Mouse (Mus musculus) lung, adult 18-20 months (tissue): ENCODE measurements around the gene Rufy3.
A peak's percentile ranks its signal among the peaks of the same experiment; 100 is the strongest.
"Not testable (repeated sequence)": the region's sequence is repeated elsewhere in the genome, so short reads cannot be mapped to it uniquely, and the experiment has no call there.

ENCODE experiments used
- DNase-seq, 2 experiments: peaks; one replicate each; pipeline ENCODE4 v3.0.0; 2022; ENCODE audit warnings: mixed read lengths in 2 of 2

The Rufy3 gene

DNA sequence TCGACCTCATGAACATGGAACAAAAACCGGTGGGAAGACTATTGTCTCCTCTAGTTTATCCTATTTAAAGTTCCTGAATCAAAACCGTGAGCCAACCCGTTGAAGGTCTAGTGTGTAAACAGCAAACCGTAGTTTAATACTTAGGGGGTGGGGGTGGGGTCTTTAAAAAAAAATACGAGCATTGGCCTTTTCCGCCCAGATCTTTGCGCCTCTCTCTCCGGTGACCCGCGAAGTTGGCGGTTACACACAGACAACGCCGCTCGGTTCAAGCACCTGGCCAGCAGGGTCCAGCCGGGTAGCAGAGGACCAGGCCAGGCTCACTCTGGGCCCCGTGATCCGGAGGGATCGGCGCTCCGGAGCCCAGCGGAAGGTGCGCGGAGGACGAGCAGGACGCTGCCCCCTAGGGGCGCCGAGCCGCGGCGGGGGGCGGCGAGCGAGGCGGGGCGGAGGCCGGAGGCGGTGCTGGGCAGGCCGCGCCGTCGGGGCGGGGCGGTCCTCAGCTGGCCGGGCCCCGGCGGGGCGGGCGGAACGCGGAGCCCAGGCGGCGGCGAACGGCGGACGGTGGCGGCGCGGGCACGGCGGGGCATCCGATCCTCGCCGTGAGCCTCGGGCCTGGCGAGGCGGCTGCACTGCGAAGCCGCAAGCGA, at the start of gene Rufy3:
Rufy3 (plus strand) TSS at position 540 of the 647 bp plus-strand sequence.
- peak; percentile 87 to 90 for DNase-seq

DNA sequence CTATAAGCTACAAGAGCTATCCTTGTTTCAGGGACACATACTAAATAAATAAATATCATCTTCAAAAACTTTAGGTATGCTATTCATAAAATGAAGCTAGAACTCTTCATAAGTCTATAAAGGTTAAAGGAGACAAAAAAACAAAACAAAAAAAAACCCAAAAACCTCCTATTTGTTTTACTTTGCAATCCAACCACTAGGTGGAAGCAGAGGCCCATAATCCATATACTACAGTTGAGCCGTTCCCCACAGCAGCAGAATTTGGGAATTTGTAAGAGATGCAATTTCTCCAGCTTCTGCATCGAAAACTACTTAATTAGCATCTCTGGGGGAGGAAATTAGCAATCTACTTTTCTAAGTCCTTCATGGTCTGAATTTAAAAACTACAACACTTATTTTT, 45.6 kb upstream of the Rufy3 start:
- DNase-seq: peak in 1 of 2 experiments; percentile 4

DNA sequence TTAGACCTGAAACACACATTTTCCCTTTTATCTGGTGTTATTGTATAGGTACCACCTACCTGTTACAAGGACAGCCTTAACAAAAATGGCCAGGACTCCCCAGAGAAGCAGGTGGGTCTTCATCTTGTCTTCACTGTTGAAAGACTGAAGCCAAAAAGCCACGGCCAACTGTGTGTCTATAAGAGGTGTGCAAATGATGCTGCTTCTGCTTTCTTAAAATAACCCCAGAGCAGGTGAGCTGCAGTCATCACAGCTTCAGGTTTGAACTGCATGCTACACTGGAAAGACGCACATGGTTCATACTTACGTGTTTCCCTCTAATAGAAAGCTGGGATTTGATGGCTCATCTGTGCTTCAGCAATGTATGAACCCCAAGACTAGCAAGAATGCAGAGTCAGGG, 37.2 kb upstream of the Rufy3 start, which contains the start of gene Jchain:
Jchain (minus strand) TSS at position 235 of the 400 bp plus-strand sequence.
- no peak for DNase-seq

DNA sequence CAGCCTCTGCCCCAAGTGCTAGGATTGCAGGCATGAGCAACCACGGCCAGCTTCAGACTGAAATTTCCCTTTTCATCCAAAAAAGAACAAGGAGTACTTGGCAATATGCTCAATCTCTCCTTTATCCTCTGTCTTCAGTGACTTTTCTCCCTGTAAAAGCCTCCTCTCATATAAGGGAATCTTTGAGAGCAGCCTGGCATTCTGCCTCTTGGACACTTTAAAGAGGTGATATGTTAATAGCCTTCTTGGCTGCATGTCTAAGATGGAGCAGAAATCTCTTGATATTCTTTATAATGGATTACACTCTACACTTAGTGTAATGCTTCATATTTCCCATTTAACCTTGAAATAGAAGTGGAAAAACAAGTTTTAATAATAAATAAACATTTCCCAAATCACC, 33.9 kb upstream of the Rufy3 start:
- no peak for DNase-seq

DNA sequence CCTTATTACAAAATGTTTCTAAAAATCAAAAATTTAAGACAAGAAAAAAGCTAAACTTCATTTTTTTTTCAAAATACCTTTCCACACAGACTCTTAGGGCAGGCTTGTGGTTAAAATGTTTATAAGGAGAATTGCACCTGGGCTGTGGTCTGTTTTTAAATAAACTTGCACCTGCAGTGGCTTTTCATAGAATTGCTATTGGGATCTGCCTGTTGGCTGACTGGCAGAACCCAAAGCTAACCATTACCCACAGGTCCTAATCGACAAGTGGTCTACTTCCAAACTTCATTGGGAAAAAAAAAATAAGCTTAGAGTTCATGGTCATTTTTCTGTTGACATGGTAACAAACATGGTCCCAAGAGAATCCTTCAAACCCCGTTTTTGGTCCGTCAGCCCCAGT, 30.1 kb upstream of the Rufy3 start:
- no peak for DNase-seq

DNA sequence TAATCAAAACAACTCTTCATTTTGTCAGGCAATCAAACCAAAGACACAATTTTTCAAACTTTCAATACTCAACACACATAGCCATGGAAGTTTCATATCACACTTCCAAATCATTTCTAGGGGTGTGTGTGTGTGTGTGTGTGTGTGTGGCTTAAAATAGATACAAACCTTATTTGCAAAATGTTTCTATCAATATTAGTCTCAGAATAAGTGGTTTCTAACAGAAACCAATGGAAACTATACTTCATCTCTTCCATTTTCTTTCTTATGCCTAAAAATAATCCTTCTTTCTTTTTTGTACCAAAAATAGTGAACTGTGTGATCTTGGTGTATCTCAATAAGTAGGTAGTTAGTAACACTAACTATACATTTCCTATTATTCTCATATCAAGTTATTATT, 24.0 kb upstream of the Rufy3 start:
- DNase-seq: no peak

DNA sequence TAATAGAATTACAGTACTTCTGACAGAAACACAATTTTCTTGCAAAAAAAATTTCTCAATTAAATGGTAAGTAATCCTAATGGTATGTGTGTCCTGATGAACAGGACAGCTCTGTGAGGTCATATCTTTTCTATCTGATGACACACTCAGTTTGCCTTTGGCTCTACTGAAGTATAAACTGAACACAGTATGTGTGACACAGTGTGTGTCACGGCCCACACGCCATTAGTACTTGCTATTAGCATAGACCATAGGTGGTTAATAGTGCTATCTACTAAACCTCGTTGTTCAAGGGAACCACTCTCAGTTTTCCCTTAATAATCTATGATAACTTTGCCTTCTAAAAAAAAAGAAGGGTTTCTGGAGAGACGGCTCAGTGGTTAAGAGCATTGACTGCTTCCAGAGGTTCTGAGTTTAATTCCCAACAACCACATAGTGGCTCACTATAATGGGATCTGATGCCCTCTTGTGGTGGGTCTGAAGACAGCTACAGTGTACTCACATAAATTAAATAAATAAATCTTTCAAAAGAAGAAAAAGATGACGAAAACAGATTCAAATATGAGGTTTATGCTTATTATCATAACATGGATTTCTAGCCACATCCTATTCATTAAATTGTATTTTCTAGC, 22.1 kb upstream of the Rufy3 start:
- DNase-seq: peak in 1 of 2 experiments; percentile 51

DNA sequence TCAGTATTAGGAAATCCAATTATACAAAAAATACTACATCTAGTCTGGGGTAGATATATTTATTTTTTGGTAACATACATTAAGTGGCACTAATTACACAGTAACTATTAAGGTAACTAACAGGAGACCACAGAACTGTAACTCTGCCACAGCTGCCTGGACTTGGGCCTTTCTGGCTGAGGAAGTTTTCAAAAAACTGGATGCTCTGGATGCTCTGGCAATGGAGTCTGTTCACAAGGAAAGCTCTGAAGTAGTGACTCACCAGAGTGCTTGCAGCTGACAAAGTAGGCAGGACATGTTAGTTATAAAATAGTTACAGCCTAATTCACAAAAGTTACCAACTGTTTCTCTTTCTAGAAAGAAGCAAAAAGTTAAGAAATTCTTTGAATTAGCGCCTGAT, 20.4 kb upstream of the Rufy3 start:
- not testable (repeated sequence) for DNase-seq

DNA sequence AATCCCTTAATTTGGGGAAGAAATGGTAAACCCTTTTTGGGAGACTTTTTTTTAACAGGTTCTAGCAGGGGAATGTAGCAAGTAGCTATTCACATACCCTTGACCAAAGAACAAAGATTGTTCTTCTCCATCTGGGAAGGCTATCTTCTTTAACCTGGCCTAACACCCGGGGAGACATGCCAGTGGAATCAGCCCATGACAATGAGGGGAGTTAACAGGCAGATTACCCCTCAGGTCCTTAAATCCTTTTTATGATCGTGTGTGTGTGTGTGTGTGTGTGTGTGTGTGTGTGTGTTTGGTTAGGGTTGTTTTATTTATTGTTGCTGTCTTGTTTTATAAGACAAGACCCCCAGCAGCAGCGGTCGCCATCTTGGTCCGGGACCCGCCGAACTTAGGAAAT, 19.3 kb upstream of the Rufy3 start:
- DNase-seq: no peak

DNA sequence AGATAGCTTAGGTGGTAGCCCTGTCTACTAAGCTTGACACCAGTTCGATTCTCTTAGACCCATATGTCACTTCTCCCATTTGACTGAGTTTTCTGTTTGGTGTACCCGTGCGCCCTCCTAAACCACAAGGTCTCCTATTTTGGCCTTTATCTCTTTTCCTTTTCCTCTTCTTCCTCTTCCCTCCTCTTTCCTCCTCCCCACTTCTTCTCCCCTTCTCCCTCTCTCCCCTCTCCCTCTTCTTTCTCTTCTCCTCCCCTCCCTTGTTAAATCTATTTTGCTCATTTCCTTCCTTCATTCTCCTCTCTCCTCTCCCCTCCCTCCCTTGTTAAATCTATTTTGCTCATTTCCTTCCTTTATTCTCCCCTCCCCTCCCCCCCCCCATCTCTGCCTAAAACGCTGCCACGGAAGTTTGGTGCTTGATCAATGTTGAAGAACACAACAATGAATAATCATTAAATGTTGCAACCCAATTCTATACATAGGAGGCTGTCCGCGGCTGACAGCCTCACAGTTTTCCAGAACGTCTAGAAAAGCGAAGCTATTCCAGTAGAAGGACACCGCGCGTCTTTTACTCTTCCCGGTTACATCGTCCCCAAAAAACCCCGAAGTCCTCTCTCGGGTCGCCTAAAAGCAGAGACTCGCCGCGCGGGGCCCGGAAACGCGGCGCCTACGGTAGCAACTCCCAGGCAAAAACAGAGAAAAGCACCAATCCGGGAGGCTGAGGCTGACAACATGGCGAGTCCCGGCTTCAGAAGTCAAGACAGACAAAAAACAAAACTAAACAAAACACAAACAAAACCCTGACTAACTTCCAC, 11.4 kb upstream of the Rufy3 start:
- no peak for DNase-seq

DNA sequence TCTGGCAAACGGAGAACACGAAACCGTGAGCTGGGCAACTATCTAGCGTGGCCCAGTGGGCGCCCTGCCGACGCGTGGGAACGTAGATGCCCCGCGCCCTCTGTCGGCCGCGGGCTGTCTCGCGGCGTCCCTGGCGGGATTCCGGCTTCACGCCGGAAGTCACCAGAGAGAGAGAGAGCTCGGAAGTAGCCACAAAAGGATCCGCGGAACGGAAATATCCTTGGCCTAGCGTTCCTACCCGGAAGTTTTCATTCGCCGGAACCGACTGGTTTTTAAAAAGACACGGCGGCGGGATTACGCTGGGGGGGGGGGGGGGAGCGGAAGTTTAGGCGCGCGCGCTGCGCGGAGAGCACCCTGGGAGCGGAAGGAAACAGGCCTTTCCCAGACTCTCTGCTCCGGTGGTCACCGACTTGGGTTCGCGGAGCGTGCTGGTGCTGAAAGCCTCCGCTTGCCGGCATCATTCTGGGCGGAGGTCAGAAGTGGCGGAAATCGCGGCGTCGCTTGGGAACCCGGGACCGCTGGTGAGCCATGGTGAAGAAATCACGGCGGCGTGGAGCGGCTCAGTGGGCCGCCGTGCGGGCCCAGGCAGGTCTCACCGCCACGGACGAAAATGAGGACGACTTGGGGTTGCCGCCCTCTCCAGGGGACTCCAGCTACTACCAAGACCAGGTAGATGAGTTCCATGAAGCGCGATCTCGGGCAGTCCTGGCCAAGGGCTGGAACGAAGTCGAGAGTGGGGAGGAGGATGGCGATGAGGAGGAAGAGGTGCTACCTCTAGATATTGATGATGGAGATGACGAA, 10.6 kb upstream of the Rufy3 start, which contains the start of gene Utp3:
Utp3 (plus strand) TSS at position 377 of the 801 bp plus-strand sequence.
- DNase-seq: peak; percentile 94 to 95

DNA sequence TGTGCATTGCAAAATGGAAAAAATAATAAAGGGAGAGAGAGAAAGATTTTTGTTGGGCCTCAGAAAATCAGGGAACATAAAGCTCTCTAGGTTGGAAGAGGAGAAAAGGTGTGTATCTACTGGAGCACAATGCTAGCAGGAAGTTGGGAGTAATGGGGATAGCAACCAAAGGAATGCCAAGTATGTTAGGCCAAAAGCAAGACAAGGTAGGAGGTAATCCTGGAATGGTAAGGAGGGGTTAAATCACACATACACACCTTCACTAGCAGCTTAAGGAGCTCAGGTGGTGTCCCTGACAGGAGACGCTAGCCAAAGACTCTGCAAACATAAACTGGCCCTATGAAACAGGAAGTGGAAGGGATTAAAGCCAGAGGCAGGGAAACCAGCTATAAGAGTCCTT, 5.8 kb upstream of the Rufy3 start:
- DNase-seq: no peak

DNA sequence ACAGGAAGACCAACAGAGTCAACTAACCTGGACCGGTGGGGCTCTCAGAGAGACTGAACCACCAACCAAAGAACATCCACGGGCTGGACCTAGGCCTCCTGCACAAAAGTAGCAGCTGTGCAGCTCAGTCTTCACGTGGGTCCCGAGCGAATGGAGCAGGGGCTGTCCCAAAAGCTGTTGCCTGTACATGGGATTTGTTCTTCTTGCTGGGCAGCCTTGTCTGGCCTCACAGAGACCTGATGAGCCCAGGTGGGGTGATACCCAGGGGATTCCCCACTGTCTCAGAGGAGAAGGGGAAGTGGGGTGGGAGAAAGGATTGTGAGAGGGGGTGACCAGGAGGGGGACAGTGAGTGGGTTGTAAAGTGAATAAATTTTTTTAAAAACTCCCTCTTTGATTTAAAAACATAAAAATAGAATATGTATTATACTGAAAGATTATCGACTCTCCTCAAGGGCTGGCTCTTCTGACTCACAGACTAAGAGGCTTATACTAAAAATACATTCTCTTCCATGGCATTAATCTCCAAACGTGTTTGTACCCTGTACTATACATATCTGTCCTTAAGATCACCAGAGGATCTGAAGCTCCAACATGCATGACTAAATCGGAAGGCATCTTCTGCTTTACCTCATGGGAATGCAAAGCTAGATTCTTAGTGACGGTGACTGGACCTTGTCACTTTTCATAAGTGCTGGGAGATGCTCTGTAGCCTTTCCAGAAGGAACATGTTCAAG, 3.6 kb upstream of the Rufy3 start:
- DNase-seq: no peak

DNA sequence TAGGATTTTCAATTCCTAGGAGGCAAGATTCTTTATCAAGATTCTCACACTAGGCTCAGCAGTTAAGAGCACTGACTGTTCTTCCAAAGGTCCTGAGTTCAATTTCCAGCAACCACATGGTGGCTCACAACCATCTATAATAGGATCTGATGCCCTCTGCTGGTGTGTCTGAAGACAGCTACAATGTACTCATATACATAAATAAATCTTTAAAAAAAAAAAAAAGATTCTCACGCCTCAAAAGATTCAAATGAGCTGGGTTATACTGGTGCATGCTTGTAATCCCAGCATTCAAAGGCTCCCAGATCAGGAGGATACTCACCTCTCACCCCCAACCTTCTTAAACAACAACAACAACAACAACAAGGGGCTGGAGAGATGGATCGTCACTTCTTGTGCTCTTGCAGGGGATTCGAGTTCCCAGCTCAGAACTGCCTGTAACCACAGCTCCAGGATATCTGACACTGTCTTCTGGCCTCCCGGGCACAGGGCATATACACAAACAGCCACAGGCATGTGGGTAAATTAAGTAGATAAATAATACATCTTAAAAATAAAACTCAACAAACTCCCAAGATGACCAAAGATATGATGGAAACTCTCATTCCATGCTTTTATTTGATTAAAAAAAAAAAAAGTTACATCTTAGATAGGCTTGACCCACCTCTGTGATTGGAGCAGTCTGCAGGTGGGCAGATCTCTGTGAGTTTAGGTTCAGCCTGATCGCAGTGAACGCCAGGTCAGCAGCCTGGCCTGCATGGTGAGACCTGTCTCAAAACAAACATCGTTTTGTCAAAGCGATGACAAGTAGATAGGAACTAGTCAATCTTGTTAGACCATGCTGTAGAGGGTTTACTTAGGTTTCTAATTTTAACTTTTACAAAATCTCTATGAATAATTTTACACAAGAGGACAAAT, 1.7 kb upstream of the Rufy3 start:
- DNase-seq: no peak

DNA sequence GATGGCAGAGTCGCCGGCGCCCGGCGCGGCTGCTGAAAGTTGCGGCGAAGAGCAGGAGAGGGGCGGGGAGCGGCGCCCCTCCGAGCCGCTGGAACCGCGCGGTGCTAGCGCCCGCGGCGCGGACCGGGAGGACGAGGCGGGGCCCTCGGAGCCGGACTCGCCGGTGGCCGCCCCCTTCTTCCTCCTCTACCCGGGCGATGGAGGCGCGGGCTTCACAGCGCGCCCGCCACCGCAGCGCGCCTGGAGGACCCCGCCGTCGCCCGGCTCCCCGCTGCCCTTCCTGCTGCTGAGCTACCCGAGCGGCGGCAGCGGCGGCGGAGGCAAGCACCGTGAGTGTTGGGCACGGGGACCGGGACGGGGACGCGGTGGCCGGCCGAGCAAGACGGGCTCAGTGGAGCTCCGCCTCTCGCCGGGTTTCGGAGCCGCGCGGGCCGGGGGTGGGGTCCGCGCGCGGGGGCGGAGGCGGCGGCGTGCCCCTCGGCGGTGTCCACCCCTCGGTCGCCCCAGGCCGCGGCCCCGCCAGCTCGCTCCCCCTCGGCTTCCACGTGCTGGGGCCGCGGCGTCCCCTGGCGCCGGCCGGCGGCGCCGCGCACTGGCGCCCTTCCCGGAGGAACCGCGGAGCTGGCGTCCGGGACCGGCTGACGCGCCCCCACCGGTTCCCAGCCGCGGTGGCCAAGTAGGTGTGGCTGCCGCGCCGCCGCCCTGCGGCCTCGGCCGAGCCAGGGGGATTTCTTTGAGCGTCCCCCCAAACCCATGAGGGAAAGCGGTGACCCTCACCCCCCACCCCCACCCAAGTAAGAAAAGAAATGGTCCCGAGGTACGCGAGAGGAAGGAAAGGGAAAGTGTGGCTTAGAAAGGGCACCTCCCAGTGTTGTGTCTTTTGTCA, 551 bp downstream of the Rufy3 start:
- DNase-seq: peak; percentile 72 to 74

DNA sequence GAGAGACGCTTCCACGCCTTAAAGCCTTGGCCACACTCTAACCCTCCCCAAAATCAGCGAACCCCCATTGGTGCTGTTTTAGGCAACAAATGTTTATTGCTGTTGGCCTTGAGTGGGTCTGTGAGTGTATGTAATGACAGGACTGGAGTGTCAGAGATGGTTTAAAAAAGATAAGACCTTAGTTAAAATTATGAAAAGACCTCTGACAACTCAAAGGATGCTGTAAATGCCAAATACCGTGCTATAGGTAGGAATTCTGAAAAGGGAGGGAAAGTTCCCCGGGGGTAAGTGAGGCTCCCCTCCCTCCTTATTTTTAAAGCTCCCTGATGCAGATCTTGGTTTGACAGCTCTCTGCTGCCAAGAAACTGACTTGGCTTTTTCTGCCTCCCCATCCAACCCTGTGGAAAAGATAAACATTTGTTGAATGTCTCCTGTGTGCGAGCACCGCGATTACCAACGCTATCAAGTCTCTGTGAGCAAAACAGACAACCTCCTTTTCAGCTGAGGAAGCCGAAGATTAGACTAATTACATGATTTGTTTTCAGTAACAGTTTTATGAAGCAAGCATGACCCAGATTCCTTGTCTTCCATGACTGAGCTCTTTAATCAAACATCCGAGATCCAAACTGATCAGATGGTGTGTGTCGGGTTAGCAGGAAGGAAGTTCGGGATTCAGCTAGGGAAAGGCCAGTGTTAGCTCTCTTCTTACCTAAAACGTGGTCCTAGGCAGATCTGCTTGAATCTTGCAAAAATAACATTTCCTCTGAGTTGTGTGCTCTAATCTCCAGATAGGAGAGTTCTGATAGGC, 1.4 kb downstream of the Rufy3 start:
- no peak for DNase-seq

DNA sequence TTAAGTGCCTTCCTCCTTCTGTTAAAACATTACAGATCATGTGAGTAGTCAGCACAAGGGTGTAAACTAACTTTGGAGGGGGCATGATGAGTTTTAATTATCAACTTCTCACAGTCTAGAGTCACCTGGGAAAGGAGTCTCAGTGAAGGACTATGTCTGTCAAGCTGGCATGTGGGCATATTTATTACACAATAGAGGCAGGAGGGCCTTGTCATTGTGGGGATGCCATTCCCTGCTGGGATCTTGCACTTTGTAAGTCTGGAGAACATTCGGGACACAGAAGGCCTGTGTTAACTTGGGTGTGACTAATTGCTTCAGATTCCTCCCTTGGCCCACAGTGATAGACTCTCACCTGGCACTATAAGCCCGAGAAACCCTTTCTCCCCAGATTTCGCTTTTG, 4.7 kb downstream of the Rufy3 start:
- DNase-seq: no peak

DNA sequence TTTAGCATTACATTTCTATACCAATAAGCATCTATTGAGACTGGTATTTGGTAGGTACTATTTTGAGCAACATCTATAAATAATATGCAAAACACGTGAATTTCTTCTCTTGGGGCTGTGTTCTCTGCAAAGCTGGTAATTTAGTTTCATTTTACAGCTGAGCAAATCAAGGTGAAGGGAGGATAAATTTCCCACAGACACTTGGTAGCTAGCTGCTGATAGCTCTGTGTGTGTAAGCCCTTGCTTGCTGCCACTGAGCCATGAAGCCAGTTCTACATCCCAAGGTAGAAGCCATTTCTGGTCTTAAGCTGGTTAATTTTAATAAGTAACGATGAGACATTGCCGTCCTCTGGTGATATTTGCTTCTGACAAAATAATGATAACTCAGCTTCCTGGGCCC, 10.0 kb downstream of the Rufy3 start:
- no peak for DNase-seq
